Mouse (Mus musculus) brain, embryonic 14.5 days (tissue): ENCODE measurements around the gene Rergl.

Source experiments
- CTCF ChIP-seq: fragments of 200-500 bp; IDR thresholded peaks from 2 replicates; pipeline ENCODE4 v1.5.1; 2012; ENCODE audit warnings: inconsistent platforms, mild to moderate bottlenecking, moderate library complexity, borderline replicate concordance; ENCODE audit not compliant: insufficient read depth, insufficient read length; ENCODE audit errors: extremely low read depth
- POLR2A ChIP-seq: fragments of 200-500 bp; IDR thresholded peaks from 2 replicates; pipeline ENCODE4 v1.6.1; 2012; ENCODE audit warnings: mild to moderate bottlenecking, inconsistent platforms, borderline replicate concordance; ENCODE audit not compliant: poor library complexity, insufficient read depth, insufficient read length, severe bottlenecking; ENCODE audit errors: extremely low read depth

- no peak for TF ChIP-seq CTCF
- TF ChIP-seq POLR2A: no peak
These were observed 57.8 kb downstream of the Rergl start for GRCm38 (mm10) chr6:139443999-139444398.
